Mouse (Mus musculus) embryonic facial prominence, embryonic 12.5 days (tissue): ENCODE results near the gene Clec10a. TPM values are rescaled to one million over a fixed set of nuclear protein-coding genes. Genes with fewer than 3 reads are reported as not detected.

ENCODE experiments used
- ATAC-seq: fragments of 200-750 bp; cut with Nextera tagmentation; 2 replicates; pipeline ENCODE4 v1.8.0; 2017; ENCODE audit not compliant: insufficient number of reproducible peaks, insufficient read depth, low FRiP score, low TSS enrichment
- H3K27ac ChIP-seq: fragments of 300-500 bp; sonication (generic); 2 replicates; pipeline ENCODE4 v1.5.1; 2016; ENCODE audit warnings: mild to moderate bottlenecking
- H3K27me3 ChIP-seq: fragments of 300-500 bp; sonication (generic); 2 replicates; pipeline ENCODE4 v1.6.1; 2016; ENCODE audit warnings: mild to moderate bottlenecking, moderate library complexity
- H3K36me3 ChIP-seq: fragments of 300-500 bp; sonication (generic); 2 replicates; pipeline ENCODE4 v1.6.1; 2016; ENCODE audit warnings: mild to moderate bottlenecking
- H3K4me1 ChIP-seq: fragments of 300-500 bp; sonication (generic); 2 replicates; pipeline ENCODE4 v1.6.1; 2016
- H3K4me2 ChIP-seq: fragments of 300-500 bp; sonication (generic); replicated peaks from 2 replicates; pipeline ENCODE4 v1.6.1; 2016; ENCODE audit warnings: mild to moderate bottlenecking, moderate library complexity
- H3K4me3 ChIP-seq: fragments of 300-500 bp; sonication (generic); 2 replicates; pipeline ENCODE4 v1.5.1; 2016; ENCODE audit warnings: mild to moderate bottlenecking
- H3K9ac ChIP-seq: fragments of 300-500 bp; sonication (generic); 2 replicates; pipeline ENCODE4 v1.6.1; 2016; ENCODE audit warnings: mild to moderate bottlenecking, moderate library complexity
- H3K9me3 ChIP-seq: fragments of 300-500 bp; sonication (generic); 2 replicates; pipeline ENCODE4 v1.6.1; 2016; ENCODE audit warnings: mild to moderate bottlenecking, moderate library complexity
- WGBS: fragments of 180-500 bp; shearing (Covaris S2); methylation state at CpG from one replicate; pipeline ENCODE4 v1.1.7; 2016; 5-methylcytosine and 5-hydroxymethylcytosine counted together
- polyA plus RNA-seq: library from polyadenylated mRNA; unstranded; fragments of >200 nt; fragmentation: Nextera tagmentation; extraction: Ambion mirVana; gene quantifications from 2 replicates; pipeline ENCODE4 v1.2.1, GENCODE M21; 2016

Clec10a gene
- polyA plus RNA-seq, 1 experiment from 2014 or later, result 0.29 TPM

GRCm38 (mm10) chr11:70210681-70211080 lies 54.7 kb downstream of the Clec10a start:
- Histone ChIP-seq H3K4me1 (peaks cover 20% of the 10 kb centered on the region), H3K27ac (no peak overlapping the region), H3K4me2 (no peak overlapping the region), H3K4me3 (no peak overlapping the region), H3K36me3 (no peaks in the 10 kb centered on the region), H3K9ac (no peak overlapping the region), H3K27me3 (peaks cover 44% of the 10 kb centered on the region), H3K9me3 (no peaks in the 10 kb centered on the region)
- 82% methylated on average over 2 of the region's 2 CpGs for WGBS
- ATAC-seq, result no peak

DNA sequence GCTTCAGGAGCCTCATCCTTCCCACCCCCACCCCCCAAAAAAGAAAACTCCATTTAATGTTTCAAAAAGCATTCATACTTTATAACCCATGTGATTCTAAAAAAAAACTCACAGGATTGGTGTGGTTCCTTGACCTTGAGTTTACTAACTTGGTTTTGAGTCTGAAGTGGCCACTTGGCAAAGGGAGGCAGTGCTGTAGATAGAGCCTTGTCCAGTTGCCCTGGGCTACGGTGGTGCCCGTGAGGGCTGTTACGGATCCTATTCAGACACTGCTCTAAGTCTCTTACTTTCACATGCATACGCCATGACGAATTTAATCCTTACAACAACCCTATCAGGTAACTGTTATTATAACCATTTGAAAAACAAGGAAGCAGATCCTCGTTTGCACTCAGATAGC lies 56.0 kb downstream of the Clec10a start:
- ATAC-seq, result no peak
- Histone ChIP-seq H3K4me3 (no peak overlapping the region), H3K4me1 (peaks cover 21% of the 10 kb centered on the region), H3K27me3 (peaks cover 52% of the 10 kb centered on the region), H3K9ac (no peak overlapping the region), H3K27ac (no peak overlapping the region), H3K9me3 (no peaks in the 10 kb centered on the region), H3K36me3 (0 out of 2 replicates have a peak, but pooled peaks cover 3% of the 10 kb centered on the region), H3K4me2 (no peak overlapping the region)
- 69% methylated on average over 6 of the region's 6 CpGs for WGBS

GRCm38 (mm10) chr11:70212423-70212822 lies 56.4 kb downstream of the Clec10a start, which contains the start of gene Slc16a11:
TSS of gene Slc16a11 (plus strand) at chr11:70212752.
- Histone ChIP-seq H3K4me1 (peaks cover 21% of the 10 kb centered on the region), H3K4me2 (peak within 1 kb of the TSS; percentile 58), H3K27me3 (peaks cover 56% of the 10 kb centered on the region), H3K9me3 (no peaks in the 10 kb centered on the region), H3K9ac (no peak within 1 kb of the TSS), H3K36me3 (peaks cover 6% of the 10 kb centered on the region; the same call in 1 of the 2 replicates), H3K4me3 (no peak within 1 kb of the TSS), H3K27ac (no peak within 1 kb of the TSS)
- ATAC-seq, result no peak
- 54% methylated on average over 6 of the region's 6 CpGs for WGBS

DNA sequence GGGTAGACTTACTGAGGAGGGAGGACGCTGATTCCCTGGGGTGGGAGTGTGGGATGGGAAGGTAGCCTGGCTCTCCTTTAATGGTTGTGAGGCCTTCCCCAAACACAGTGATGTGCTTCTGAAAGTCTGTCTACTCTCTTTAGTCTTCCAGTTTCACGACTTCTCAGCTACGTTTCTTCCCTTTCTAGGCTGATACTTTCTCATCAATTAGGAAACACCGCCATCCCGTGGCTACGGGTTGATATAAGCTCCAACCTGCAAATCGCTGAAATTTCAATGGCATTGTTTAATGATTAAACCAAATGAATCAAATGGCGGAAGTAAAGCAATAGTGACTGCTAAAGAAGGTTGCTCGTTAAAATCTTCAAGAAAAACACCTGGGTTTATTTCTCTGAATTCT lies 56.9 kb downstream of the Clec10a start:
- WGBS, result 12% methylated on average over 9 of the region's 9 CpGs
- Histone ChIP-seq H3K9me3 (no peaks in the 10 kb centered on the region), H3K27me3 (peaks cover 61% of the 10 kb centered on the region)

DNA sequence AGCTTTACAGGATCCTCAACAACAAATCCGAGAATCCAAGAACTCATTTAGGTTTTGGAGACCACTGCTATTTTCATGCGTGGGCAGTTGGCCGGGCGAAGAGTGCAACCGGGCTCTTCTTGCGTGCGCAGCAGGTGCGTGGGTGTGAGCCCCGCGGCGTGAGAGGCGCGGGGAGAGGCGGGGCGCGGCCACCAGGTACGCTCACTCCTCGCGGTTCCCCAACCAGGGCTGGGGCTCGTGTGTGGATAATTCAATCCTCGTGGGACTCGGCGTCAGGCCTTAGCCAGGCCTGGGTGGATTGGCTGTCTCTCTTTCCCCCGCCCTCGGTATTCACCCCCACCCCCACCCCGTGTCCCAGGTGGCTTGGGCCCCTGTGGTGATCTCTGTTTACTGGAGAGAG lies 57.7 kb downstream of the Clec10a start:
- Histone ChIP-seq H3K9ac (no peak overlapping the region), H3K27me3 (peaks cover 64% of the 10 kb centered on the region)
- WGBS, result 8% methylated on average over 26 of the region's 26 CpGs

More for the DNA sequence above, 56.9 kb downstream of the Clec10a start:
- ATAC-seq, result no peak
- Histone ChIP-seq H3K9ac (no peak overlapping the region), H3K27ac (no peak overlapping the region), H3K4me1 (peaks cover 21% of the 10 kb centered on the region), H3K36me3 (peaks cover 6% of the 10 kb centered on the region; the same call in 1 of the 2 replicates), H3K4me3 (no peak overlapping the region), H3K4me2 (no peak overlapping the region)

DNA sequence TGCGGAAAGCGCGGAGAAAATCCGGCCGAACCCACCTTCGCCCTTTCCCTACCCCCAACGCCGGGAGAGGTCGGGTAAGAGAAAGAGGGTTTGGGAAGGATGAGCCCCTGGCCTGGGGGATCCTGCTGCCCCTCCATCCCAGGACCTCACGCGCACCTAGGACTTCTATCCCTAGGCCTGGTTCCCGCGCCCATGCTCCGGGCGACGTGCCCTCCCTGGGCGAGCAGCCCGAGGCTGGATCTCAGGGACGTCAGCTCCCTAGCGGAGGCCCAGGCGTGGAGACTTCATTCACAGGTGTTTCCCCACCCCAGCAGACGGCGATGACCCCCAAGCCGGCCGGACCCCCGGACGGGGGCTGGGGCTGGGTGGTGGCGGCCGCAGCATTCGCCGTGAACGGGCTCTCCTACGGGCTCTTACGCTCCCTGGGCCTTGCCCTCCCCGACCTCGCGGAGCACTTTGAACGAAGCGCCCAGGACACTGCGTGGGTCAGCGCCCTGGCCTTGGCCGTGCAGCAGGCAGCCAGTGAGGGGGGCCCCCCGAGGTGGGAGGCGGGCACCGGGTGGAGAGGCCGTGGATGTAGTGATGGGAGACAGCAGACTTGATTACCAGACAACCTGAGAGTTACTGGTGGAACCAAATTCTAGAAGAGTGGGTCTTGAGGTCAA lies 58.3 kb downstream of the Clec10a start:
- H3K4me3 ChIP-seq, result peak overlapping the region; percentile 37
- H3K9me3 ChIP-seq, result no peaks in the 10 kb centered on the region
- peaks cover 6% of the 10 kb centered on the region; the same call in 1 of the 2 replicates for H3K36me3 ChIP-seq
- H3K4me1 ChIP-seq, result peaks cover 30% of the 10 kb centered on the region
- H3K27me3 ChIP-seq, result peaks cover 70% of the 10 kb centered on the region
- H3K27ac ChIP-seq, result no peak overlapping the region
- ATAC-seq, result peak; percentile 29; the same call in 1 of the 2 replicates
- peak overlapping the region; percentile 56 for H3K9ac ChIP-seq
- WGBS, result 1% methylated on average over 46 of the region's 46 CpGs
- H3K4me2 ChIP-seq, result peak overlapping the region; percentile 58

More for the DNA sequence above, 57.7 kb downstream of the Clec10a start:
- Histone ChIP-seq H3K4me2 (peak overlapping the region; percentile 58), H3K9me3 (no peaks in the 10 kb centered on the region), H3K4me1 (peaks cover 24% of the 10 kb centered on the region), H3K4me3 (peak overlapping the region; percentile 37), H3K36me3 (peaks cover 6% of the 10 kb centered on the region; the same call in 1 of the 2 replicates), H3K27ac (no peak overlapping the region)
- no peak for ATAC-seq

GRCm38 (mm10) chr11:70214856-70215209 lies 58.8 kb downstream of the Clec10a start:
- H3K4me1 ChIP-seq, result peaks cover 35% of the 10 kb centered on the region
- H3K9ac ChIP-seq, result no peak overlapping the region
- peak overlapping the region; percentile 58 for H3K4me2 ChIP-seq
- H3K36me3 ChIP-seq, result peaks cover 6% of the 10 kb centered on the region; the same call in 1 of the 2 replicates
- H3K9me3 ChIP-seq, result no peaks in the 10 kb centered on the region
- 4% methylated on average over 18 of the region's 18 CpGs for WGBS
- H3K4me3 ChIP-seq, result peak overlapping the region; percentile 37
- peak; percentile 38; the same call in 1 of the 2 replicates for ATAC-seq
- no peak overlapping the region for H3K27ac ChIP-seq
- peaks cover 70% of the 10 kb centered on the region for H3K27me3 ChIP-seq

DNA sequence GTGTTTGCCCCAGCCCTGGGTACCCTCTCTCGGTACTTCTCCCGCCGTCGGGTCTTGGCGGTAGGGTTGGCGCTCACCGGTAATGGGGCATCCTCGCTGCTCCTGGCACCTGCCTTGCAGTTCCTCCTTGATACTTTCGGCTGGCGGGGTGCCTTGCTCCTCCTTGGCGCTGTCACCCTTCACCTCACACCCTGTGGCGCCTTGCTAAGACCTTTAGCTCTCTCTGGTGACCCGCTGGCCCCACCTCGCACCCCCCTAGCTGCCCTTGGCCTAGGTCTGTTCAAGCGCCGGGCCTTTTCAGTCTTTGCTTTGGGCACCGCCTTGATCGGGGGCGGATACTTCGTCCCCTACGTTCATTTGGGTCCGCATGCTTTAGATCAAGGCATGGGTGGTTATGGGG lies 59.3 kb downstream of the Clec10a start:
- H3K27me3 ChIP-seq, result peaks cover 70% of the 10 kb centered on the region

DNA sequence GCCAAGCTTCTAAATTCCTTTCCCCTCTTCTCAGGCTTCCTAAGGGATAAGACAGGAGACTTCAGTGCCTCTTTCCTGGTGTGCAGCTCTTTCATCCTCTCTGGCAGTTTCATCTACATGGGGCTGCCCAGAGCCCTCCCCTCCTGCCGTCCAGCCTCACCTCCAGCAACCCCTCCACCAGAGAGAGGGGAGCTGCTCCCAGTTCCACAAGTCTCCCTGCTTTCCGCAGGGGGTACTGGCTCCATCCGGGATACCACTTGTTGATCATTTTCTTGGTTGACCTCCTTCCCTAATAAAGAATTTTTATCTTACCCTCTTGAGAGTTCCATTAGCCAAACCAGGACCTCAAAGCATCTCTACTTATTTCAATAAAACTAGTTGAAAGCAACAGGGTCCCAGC lies 60.1 kb downstream of the Clec10a start:
- Histone ChIP-seq H3K4me3 (no peak overlapping the region), H3K4me2 (no peak overlapping the region), H3K27me3 (peaks cover 68% of the 10 kb centered on the region), H3K36me3 (peaks cover 6% of the 10 kb centered on the region; the same call in 1 of the 2 replicates), H3K9me3 (no peaks in the 10 kb centered on the region), H3K9ac (no peak overlapping the region), H3K4me1 (peaks cover 39% of the 10 kb centered on the region), H3K27ac (no peak overlapping the region)
- no peak for ATAC-seq
- WGBS, result 49% methylated on average over 3 of the region's 3 CpGs

More for the DNA sequence above, 59.3 kb downstream of the Clec10a start:
- Histone ChIP-seq H3K27ac (no peak overlapping the region), H3K36me3 (peaks cover 6% of the 10 kb centered on the region; the same call in 1 of the 2 replicates), H3K9ac (no peak overlapping the region), H3K9me3 (no peaks in the 10 kb centered on the region), H3K4me3 (0 out of 2 replicates have a peak overlapping the region, but pooled peaks have one; percentile 37), H3K4me1 (peaks cover 39% of the 10 kb centered on the region), H3K4me2 (peak overlapping the region; percentile 58; the same call in 1 of the 2 replicates)
- 8% methylated on average over 22 of the region's 22 CpGs for WGBS
- ATAC-seq, result no peak

DNA sequence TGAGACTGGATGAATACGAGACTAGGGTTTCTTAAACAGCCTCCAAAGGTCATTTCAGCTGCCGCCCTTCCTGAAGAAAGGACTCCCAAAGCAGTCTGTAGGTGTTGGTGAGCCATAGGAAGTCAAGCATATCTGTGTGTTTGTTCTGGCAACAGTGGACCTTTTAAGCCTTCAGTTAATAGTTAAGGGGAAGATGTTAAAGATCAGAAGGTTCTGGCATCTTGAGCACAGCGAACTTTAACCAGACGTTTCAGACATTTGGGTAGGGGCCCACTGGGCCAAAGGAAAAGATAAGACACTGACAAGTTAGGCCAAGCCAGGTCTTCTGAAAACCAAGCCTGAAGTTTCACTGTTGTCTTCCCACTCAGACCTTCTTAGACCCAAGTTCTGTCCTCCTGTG lies 62.0 kb downstream of the Clec10a start:
- Histone ChIP-seq H3K27me3 (peaks cover 65% of the 10 kb centered on the region), H3K4me3 (no peak overlapping the region), H3K36me3 (peaks cover 6% of the 10 kb centered on the region; the same call in 1 of the 2 replicates), H3K9ac (no peak overlapping the region), H3K9me3 (no peaks in the 10 kb centered on the region), H3K4me1 (peaks cover 42% of the 10 kb centered on the region), H3K27ac (no peak overlapping the region), H3K4me2 (no peak overlapping the region)
- WGBS, result 86% methylated on average over 4 of the region's 4 CpGs
- no peak for ATAC-seq

DNA sequence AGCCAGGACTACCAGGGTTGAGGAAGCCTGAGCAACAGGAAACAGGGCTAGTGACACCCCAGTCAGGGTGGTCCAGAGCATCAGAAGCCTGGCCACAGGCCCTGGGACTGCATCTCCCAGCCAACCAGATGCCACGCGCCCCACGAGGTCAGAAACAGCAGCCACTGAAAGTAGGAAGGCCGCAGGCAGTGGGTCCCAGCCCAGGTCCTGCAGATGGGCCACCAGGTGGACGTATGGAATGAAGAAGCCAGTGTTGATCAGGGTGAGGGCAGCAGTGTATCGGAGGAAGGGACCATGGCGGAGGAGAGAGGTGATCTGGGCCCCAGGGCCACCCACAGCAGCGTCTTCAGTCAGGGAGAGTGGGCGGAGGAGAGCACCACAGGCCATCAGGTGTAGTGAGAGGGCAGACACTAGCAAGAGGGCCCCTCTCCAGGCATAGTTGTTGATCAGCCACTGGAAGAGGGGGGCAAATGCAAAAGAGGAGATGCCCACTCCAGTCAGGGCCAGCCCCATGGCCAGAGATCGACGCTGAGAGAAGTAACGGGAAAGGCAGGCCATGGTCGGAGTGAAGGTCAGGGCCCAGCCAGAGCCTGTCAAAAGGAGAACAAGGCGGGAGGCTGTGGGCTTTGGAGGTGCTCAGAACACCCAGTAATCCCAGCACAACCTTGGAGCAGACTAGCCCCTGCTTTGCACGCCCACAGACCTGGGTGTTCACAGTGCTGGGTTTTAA lies 62.9 kb downstream of the Clec10a start:
- peaks cover 62% of the 10 kb centered on the region for H3K27me3 ChIP-seq
- peaks cover 39% of the 10 kb centered on the region for H3K4me1 ChIP-seq
- no peak overlapping the region for H3K27ac ChIP-seq
- ATAC-seq, result no peak
- H3K9me3 ChIP-seq, result no peaks in the 10 kb centered on the region
- no peak overlapping the region for H3K4me3 ChIP-seq
- peaks cover 6% of the 10 kb centered on the region; the same call in 1 of the 2 replicates for H3K36me3 ChIP-seq
- 85% methylated on average over 15 of the region's 15 CpGs for WGBS
- H3K9ac ChIP-seq, result peak overlapping the region; percentile 36; the same call in 1 of the 2 replicates
- H3K4me2 ChIP-seq, result peak overlapping the region; percentile 65
